Mouse (Mus musculus) right cerebral cortex, adult 18-20 months (tissue): Measurements from ENCODE around the gene Apex2.
"Not testable (repeated sequence)": the region's sequence is repeated elsewhere in the genome, so short reads cannot be mapped to it uniquely, and the experiment has no call there.

Experiments used
- DNase-seq: peaks from one replicate; pipeline ENCODE4 v3.0.0; 2022; ENCODE audit warnings: mixed read lengths

Apex2 gene

GRCm38 (mm10) chrX:150486314-150487030 is 103.2 kb downstream of the Apex2 start:
- not testable (repeated sequence) for DNase-seq

GRCm38 (mm10) chrX:150477854-150478780 is 111.6 kb downstream of the Apex2 start:
- peak; percentile 83 for DNase-seq

GRCm38 (mm10) chrX:150471416-150471815 is 118.3 kb downstream of the Apex2 start:
- no peak for DNase-seq
